Mouse (Mus musculus): ENCODE data around the gene Mcm3ap. TPM values are rescaled to one million over a fixed set of nuclear protein-coding genes. Genes with fewer than 3 reads are reported as not detected.

Mcm3ap gene
- total and polyA plus RNA-seq, 3 experiments = 26.4 to 47.8 (median 34.2) TPM

GRCm38 (mm10) chr10:76542636-76543375 lies 74.1 kb downstream of the Mcm3ap start:
- no peaks in the 10 kb centered on the region for H3K79me2 ChIP-seq (replicated peaks; ENCODE audit: control insufficient read depth, extremely low read depth, insufficient read depth, poor library complexity, severe bottlenecking)
- H3K27ac ChIP-seq (ENCODE audit: insufficient read depth, low read depth) = no peak overlapping the region
- no peak for DNase-seq (ENCODE audit: extremely low read depth)
- H3K27me3 ChIP-seq (replicated peaks) = no peaks in the 10 kb centered on the region
- peaks cover 0 to 15% of the 10 kb centered on the region in 2 experiments; a peak in 2 of 4 replicates for H3K4me1 ChIP-seq (ENCODE audit: control insufficient read depth in 1 of 2, insufficient read depth in 2 of 2)
- H3K4me3 ChIP-seq (replicated peaks in 1 of 3; ENCODE audit: low read depth in 2 of 3, low read length in 2 of 3, poor library complexity in 1 of 3) = no peak overlapping the region
- TF ChIP-seq ZMIZ1 (IDR thresholded peaks at IDR 0.05; ENCODE audit: low read depth, low read length) (no peak), MAFK (IDR thresholded peaks at IDR 0.05; ENCODE audit: insufficient replicate concordance, low read length) (no peak), GABPA (IDR thresholded peaks at IDR 0.05; ENCODE audit: insufficient replicate concordance, low read depth, low read length) (no peak), MEF2A (IDR thresholded peaks at IDR 0.05; ENCODE audit: borderline replicate concordance, low read depth, low read length) (no peak), USF2 (conservative IDR thresholded peaks at IDR 0.05; ENCODE audit: low read depth, low read length) (no peak)
- in situ Hi-C loops (cut with MboI; ENCODE audit: low pct_ligation_motif_present, low pct_unique_long_range_greater_than_20kb, low sequenced_read_pairs) = no loop called here
- no peak overlapping the region for H3K4me2 ChIP-seq (ENCODE audit: insufficient read depth, low read depth, poor library complexity, severe bottlenecking)
- dilution Hi-C loops (cut with MboI; ENCODE audit: extremely low pct_ligation_motif_present, extremely low pct_unique_long_range_greater_than_20kb, low sequenced_read_pairs) = no loop called here
- H3K9ac ChIP-seq (ENCODE audit: insufficient read depth, low read depth) = no peak overlapping the region
- H3K9me3 ChIP-seq (replicated peaks; ENCODE audit: low read length) = no peaks in the 10 kb centered on the region
- H3K36me3 ChIP-seq (replicated peaks in 1 of 2; ENCODE audit: control insufficient read depth in 1 of 2, insufficient read depth in 1 of 2, low read length in 1 of 2) = peaks cover 88 to 99% of the 10 kb centered on the region in 2 experiments

- Histone ChIP-seq H3K4me3 (replicated peaks in 1 of 3; ENCODE audit: low read depth in 2 of 3, low read length in 2 of 3, poor library complexity in 1 of 3) (no peak overlapping the region), H3K27ac (ENCODE audit: insufficient read depth, low read depth) (no peak overlapping the region), H3K36me3 (replicated peaks in 1 of 2; ENCODE audit: control insufficient read depth in 1 of 2, insufficient read depth in 1 of 2, low read length in 1 of 2) (peaks cover 88 to 100% of the 10 kb centered on the region in 2 experiments), H3K9ac (ENCODE audit: insufficient read depth, low read depth) (no peak overlapping the region), H3K27me3 (replicated peaks) (no peaks in the 10 kb centered on the region), H3K4me1 (ENCODE audit: control insufficient read depth in 1 of 2, insufficient read depth in 2 of 2) (peaks cover 0 to 11% of the 10 kb centered on the region in 2 experiments; a peak in 2 of 4 replicates), H3K4me2 (ENCODE audit: insufficient read depth, low read depth, poor library complexity, severe bottlenecking) (no peak overlapping the region), H3K9me3 (replicated peaks; ENCODE audit: low read length) (no peaks in the 10 kb centered on the region), H3K79me2 (replicated peaks; ENCODE audit: control insufficient read depth, extremely low read depth, insufficient read depth, poor library complexity, severe bottlenecking) (no peaks in the 10 kb centered on the region)
- in situ Hi-C loops (cut with MboI; ENCODE audit: low pct_ligation_motif_present, low pct_unique_long_range_greater_than_20kb, low sequenced_read_pairs) = no loop called here
- TF ChIP-seq TCF12 (IDR thresholded peaks at IDR 0.05; ENCODE audit: low read depth, low read length) (no peak), ELF1 (IDR thresholded peaks at IDR 0.05; ENCODE audit: low read depth, low read length) (no peak), IRF4 (IDR thresholded peaks at IDR 0.05; ENCODE audit: low read depth, low read length) (no peak)
- dilution Hi-C loops (cut with MboI; ENCODE audit: extremely low pct_ligation_motif_present, extremely low pct_unique_long_range_greater_than_20kb, low sequenced_read_pairs) = no loop called here
- DNase-seq (ENCODE audit: extremely low read depth) = no peak
Measured at GRCm38 (mm10) chr10:76546566-76546965, 77.8 kb downstream of the Mcm3ap start.

- no peaks in the 10 kb centered on the region for H3K9me3 ChIP-seq (replicated peaks; ENCODE audit: low read length)
- H3K4me1 ChIP-seq (ENCODE audit: control insufficient read depth in 1 of 2, insufficient read depth in 2 of 2) = no peaks in the 10 kb centered on the region
- H3K4me2 ChIP-seq (ENCODE audit: insufficient read depth, low read depth, poor library complexity, severe bottlenecking) = no peak overlapping the region
- in situ Hi-C loops (cut with MboI; ENCODE audit: low pct_ligation_motif_present, low pct_unique_long_range_greater_than_20kb, low sequenced_read_pairs) (no loop called here), dilution Hi-C loops (cut with MboI; ENCODE audit: extremely low pct_ligation_motif_present, extremely low pct_unique_long_range_greater_than_20kb, low sequenced_read_pairs) (no loop called here)
- DNase-seq (ENCODE audit: extremely low read depth) = no peak
- TF ChIP-seq ZMIZ1 (IDR thresholded peaks at IDR 0.05; ENCODE audit: low read depth, low read length) (no peak), BHLHE40 (IDR thresholded peaks at IDR 0.05; ENCODE audit: low read depth, low read length) (no peak), PAX5 (IDR thresholded peaks at IDR 0.05; ENCODE audit: low read length) (no peak), HCFC1 (IDR thresholded peaks at IDR 0.05; ENCODE audit: low read depth, low read length) (no peak), ZKSCAN1 (IDR thresholded peaks at IDR 0.05; ENCODE audit: borderline replicate concordance, low read depth, low read length) (no peak), USF1 (IDR thresholded peaks at IDR 0.05; ENCODE audit: low read depth, low read length) (no peak)
- H3K4me3 ChIP-seq (replicated peaks in 1 of 3; ENCODE audit: low read depth in 2 of 3, low read length in 2 of 3, poor library complexity in 1 of 3) = no peak overlapping the region
- H3K36me3 ChIP-seq (replicated peaks in 1 of 2; ENCODE audit: control insufficient read depth in 1 of 2, insufficient read depth in 1 of 2, low read length in 1 of 2) = peaks cover 91 to 100% of the 10 kb centered on the region in 2 experiments
- no peak overlapping the region for H3K9ac ChIP-seq (ENCODE audit: insufficient read depth, low read depth)
- no peaks in the 10 kb centered on the region for H3K27me3 ChIP-seq (replicated peaks)
- H3K79me2 ChIP-seq (replicated peaks; ENCODE audit: control insufficient read depth, extremely low read depth, insufficient read depth, poor library complexity, severe bottlenecking) = no peaks in the 10 kb centered on the region
- no peak overlapping the region for H3K27ac ChIP-seq (ENCODE audit: insufficient read depth, low read depth)
Measured at GRCm38 (mm10) chr10:76548218-76548617, 79.5 kb downstream of the Mcm3ap start.
